8 mouse cellular contexts compared by ENCODE assay signal in genomic region chr1:91064903-91065525, GRCm38 (mm10).
DNase-seq lines count a peak whose midpoint lies in the region; ATAC-seq lines count a peak whose summit lies in the region.

No protein-coding gene starts in this region.

- no peak overlapping the region for H3K4me3 ChIP-seq in brown adipose tissue, adult 24 weeks (ENCODE audit: insufficient read depth, low read depth, low read length)
- no peak overlapping the region for H3K4me3 ChIP-seq in intestine, embryonic 15.5 days (replicated peaks)

- H3K9ac ChIP-seq in intestine, embryonic 15.5 days: no peak overlapping the region

- WGBS in intestine, embryonic 15.5 days: 83% methylated on average over 11 of the region's 11 CpGs

- no peak overlapping the region for H3K4me2 ChIP-seq in intestine, embryonic 15.5 days (replicated peaks)

- H3K27ac ChIP-seq in brown adipose tissue, adult 24 weeks (replicated peaks; ENCODE audit: low read depth, low read length): peak overlapping the region; percentile 22; the same call in 1 of the 2 replicates
- peak overlapping the region; percentile 17 for H3K27ac ChIP-seq in intestine, embryonic 15.5 days

- H3K4me1 ChIP-seq in brown adipose tissue, adult 24 weeks (ENCODE audit: control insufficient read depth, insufficient read depth, insufficient read length, low read length): peaks cover 56% of the 10 kb centered on the region
- H3K4me1 ChIP-seq in intestine, embryonic 15.5 days (replicated peaks): peaks cover 64% of the 10 kb centered on the region

- no peak for DNase-seq in frontal cortex, postnatal 25 days (ENCODE audit: low spot score in 2 of 2)
- DNase-seq in B cell, adult 2 months: peak; percentile 43 to 51
- no peak for DNase-seq in urinary bladder, postnatal 14 days (ENCODE audit: low spot score)
- no peak for DNase-seq in urinary bladder, adult 2 months (ENCODE audit: low spot score)

- no peaks in the 10 kb centered on the region for H3K36me3 ChIP-seq in intestine, embryonic 15.5 days

- no peaks in the 10 kb centered on the region for H3K9me3 ChIP-seq in intestine, embryonic 15.5 days

- ATAC-seq in frontal cortex, adult (ENCODE audit: low TSS enrichment): peak; percentile 55
- ATAC-seq in intestine, embryonic 15.5 days: no peak
- ATAC-seq in monocyte, adult 5-6 weeks (replicated peaks; ENCODE audit: insufficient number of reproducible peaks, low FRiP score, low TSS enrichment, poor library complexity, severe bottlenecking): peak; percentile 23

- no peaks in the 10 kb centered on the region for H3K27me3 ChIP-seq in intestine, embryonic 15.5 days (replicated peaks)

Comparison
In these comparisons a context has a peak if more than half of its experiments do, and no peak if none do; other contexts are left out.
1. DNase-seq: peak in B cell, adult 2 months (2 of 2); none in frontal cortex, postnatal 25 days (0 of 2), urinary bladder, postnatal 14 days (single experiment) and urinary bladder, adult 2 months (single experiment).